Mouse (Mus musculus) MEL (cell line): Measurements from ENCODE around the gene Dclk1. TPM values are rescaled to one million over a fixed set of nuclear protein-coding genes. Genes with fewer than 3 reads are reported as not detected.

Experiments used
- DNase-seq: peaks from one replicate; pipeline ENCODE4 v3.0.0; 2011; ENCODE audit warnings: low read depth, low spot score
- H3K27ac ChIP-seq: 2 replicates; pipeline ENCODE4 v1.5.1; 2012; ENCODE audit warnings: low read depth, mild to moderate bottlenecking, control low read depth, low read length, moderate library complexity; ENCODE audit not compliant: control insufficient read depth
- H3K27me3 ChIP-seq, 2 experiments: fragments of 150-350 bp in 1 of 2; sonication (generic) in 1 of 2; 2 replicates each; pipeline ENCODE4 v1.6.1; 2012; ENCODE audit warnings: low read length in 2 of 2, mild to moderate bottlenecking in 2 of 2, improper control_type of control experiment in 1 of 2, moderate library complexity in 1 of 2; ENCODE audit not compliant: insufficient read depth in 2 of 2, control insufficient read depth in 1 of 2
- H3K36me3 ChIP-seq, 2 experiments: 2 replicates each; pipeline ENCODE4 v1.6.1; 2012 to 2014; ENCODE audit warnings: low read length in 2 of 2, improper control_type of control experiment in 1 of 2, inconsistent platforms in 1 of 2, mild to moderate bottlenecking in 1 of 2; ENCODE audit not compliant: insufficient read depth in 2 of 2, control insufficient read depth in 1 of 2
- H3K4me1 ChIP-seq, 2 experiments: fragments of 150-350 bp in 1 of 2; sonication (generic) in 1 of 2; 2 replicates each; pipeline ENCODE4 v1.6.1; 2012; ENCODE audit warnings: low read length in 2 of 2, improper control_type of control experiment in 1 of 2, mild to moderate bottlenecking in 1 of 2; ENCODE audit not compliant: insufficient read depth in 2 of 2, control insufficient read depth in 1 of 2
- H3K4me3 ChIP-seq, 2 experiments: fragments of 150-350 bp in 1 of 2; sonication (generic) in 1 of 2; 2 replicates each; pipeline ENCODE4 v1.5.1; 2012; ENCODE audit warnings: low read depth in 2 of 2, low read length in 2 of 2, mild to moderate bottlenecking in 2 of 2, moderate library complexity in 2 of 2, control low read depth in 1 of 2, improper control_type of control experiment in 1 of 2; ENCODE audit not compliant: control insufficient read depth in 1 of 2, insufficient read depth in 1 of 2
- H3K79me2 ChIP-seq: 2 replicates; pipeline ENCODE4 v1.6.1; 2012; ENCODE audit warnings: mild to moderate bottlenecking, low read length, moderate library complexity; ENCODE audit not compliant: control insufficient read depth, poor library complexity, insufficient read depth
- H3K9ac ChIP-seq: 2 replicates; pipeline ENCODE4 v1.6.1; 2012; ENCODE audit warnings: low read depth, mild to moderate bottlenecking, control low read depth, low read length, moderate library complexity; ENCODE audit not compliant: control insufficient read depth, poor library complexity, severe bottlenecking
- H3K9me3 ChIP-seq: fragments of 150-350 bp; sonication (generic); replicated peaks from 2 replicates; pipeline ENCODE4 v1.6.1; 2012; ENCODE audit warnings: mild to moderate bottlenecking, low read length, improper control_type of control experiment, moderate library complexity; ENCODE audit not compliant: insufficient read depth
- CTCF ChIP-seq, 3 experiments: IDR thresholded peaks in 2 of 3; conservative IDR thresholded peaks in 1 of 3; 2 replicates each; pipeline ENCODE4 v1.5.1; 2011 to 2012; ENCODE audit warnings: low read length in 3 of 3, low read depth in 2 of 3, mild to moderate bottlenecking in 2 of 3, improper control_type of control experiment in 1 of 3, inconsistent platforms in 1 of 3, mixed read lengths in 1 of 3, moderate library complexity in 1 of 3; ENCODE audit not compliant: control insufficient read depth in 1 of 3, insufficient read depth in 1 of 3, poor library complexity in 1 of 3, severe bottlenecking in 1 of 3
- E2F4 ChIP-seq: IDR thresholded peaks from 2 replicates; pipeline ENCODE4 v1.6.1; 2011; ENCODE audit warnings: low read depth, low read length, improper control_type of control experiment, borderline replicate concordance
- ELF1 ChIP-seq: IDR thresholded peaks from 2 replicates; pipeline ENCODE4 v1.6.1; 2014; ENCODE audit warnings: low read depth, mild to moderate bottlenecking, inconsistent platforms, low read length, improper control_type of control experiment, moderate library complexity
- JUND ChIP-seq: IDR thresholded peaks from 2 replicates; pipeline ENCODE4 v1.6.1; 2011; ENCODE audit warnings: low read depth, mild to moderate bottlenecking, improper control_type of control experiment, low read length
- KAT2A ChIP-seq: conservative IDR thresholded peaks from 2 replicates; pipeline ENCODE4 v1.6.1; 2012; ENCODE audit warnings: low read depth, low read length, improper control_type of control experiment, inconsistent platforms
- POLR2A ChIP-seq, 2 experiments: IDR thresholded peaks; 2 replicates each; pipeline ENCODE4 v1.6.1; 2011 to 2012; ENCODE audit warnings: low read length in 2 of 2, mild to moderate bottlenecking in 2 of 2, control low read depth in 1 of 2, improper control_type of control experiment in 1 of 2, low read depth in 1 of 2, moderate library complexity in 1 of 2; ENCODE audit not compliant: control insufficient read depth in 1 of 2, insufficient read depth in 1 of 2, poor library complexity in 1 of 2
- POLR2AphosphoS2 ChIP-seq: IDR thresholded peaks from 2 replicates; pipeline ENCODE4 v1.6.1; 2011; ENCODE audit warnings: low read length, improper control_type of control experiment
- RAD21 ChIP-seq: IDR thresholded peaks from 2 replicates; pipeline ENCODE4 v1.6.1; 2011; ENCODE audit warnings: mild to moderate bottlenecking, low read depth, low read length, improper control_type of control experiment
- SIN3A ChIP-seq: IDR thresholded peaks from 2 replicates; pipeline ENCODE4 v1.6.1; 2012; ENCODE audit warnings: low read length, improper control_type of control experiment, inconsistent platforms
- SMC3 ChIP-seq: IDR thresholded peaks from 2 replicates; pipeline ENCODE4 v1.6.1; 2011; ENCODE audit warnings: low read depth, low read length, improper control_type of control experiment
- TAL1 ChIP-seq: IDR thresholded peaks from 2 replicates; pipeline ENCODE4 v1.6.1; 2012; ENCODE audit warnings: mild to moderate bottlenecking, inconsistent platforms, low read length, moderate library complexity, mixed read lengths
- USF2 ChIP-seq, 2 experiments: IDR thresholded peaks; 2 replicates each; pipeline ENCODE4 v1.6.1; 2011 to 2012; ENCODE audit warnings: improper control_type of control experiment in 2 of 2, low read length in 2 of 2, borderline replicate concordance in 1 of 2, inconsistent platforms in 1 of 2, low read depth in 1 of 2, mild to moderate bottlenecking in 1 of 2; ENCODE audit not compliant: insufficient read depth in 1 of 2
- polyA plus RNA-seq, 2 experiments: library from polyadenylated mRNA; stranded (reverse) in 1 of 2; unstranded in 1 of 2; fragments of >175 nt in 1 of 2; fragments of >200 nt in 1 of 2; gene quantifications; 2 replicates each; pipeline versions ENCODE4 v1.2.1 to v1.2.4; 2012; ENCODE audit warnings: low replicate concordance in 2 of 2, low read depth in 1 of 2; ENCODE audit not compliant: insufficient read length in 2 of 2, insufficient read depth in 1 of 2, missing spikeins in 1 of 2
- total RNA-seq: library from RNA; depleted of rRNA; stranded (reverse); fragments of 300-350 nt; gene quantifications from 2 replicates; pipeline ENCODE4 v1.2.3, GENCODE M21; 2012

The Dclk1 gene
- total and polyA plus RNA-seq, 3 experiments = not detected

DNA sequence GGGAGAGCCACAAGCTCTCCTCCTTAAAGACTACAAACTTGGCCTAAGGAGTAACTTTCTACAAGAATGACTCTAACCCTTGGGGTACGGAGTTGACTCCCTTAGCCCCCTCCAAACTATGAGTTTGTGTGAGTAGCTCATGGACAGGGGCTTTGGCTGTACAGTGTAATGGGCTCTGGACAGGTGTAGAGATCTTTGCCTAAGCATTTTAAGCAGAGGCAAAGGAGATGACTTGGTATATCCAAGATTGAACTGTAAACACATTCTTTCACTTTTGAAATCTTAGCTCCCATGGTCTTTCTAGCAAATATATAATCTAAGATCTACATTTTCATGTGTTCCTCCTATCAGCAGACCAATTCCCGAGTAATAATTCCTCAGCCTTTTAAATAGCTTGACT is 229.9 kb downstream of the Dclk1 start, which contains the start of gene Gm21954:
Gene Gm21954, minus strand, starts transcription at position 101 of the 400 bp plus-strand sequence.
- Histone ChIP-seq H3K36me3 (no peaks in the 10 kb centered on the region), H3K27ac (no peak within 1 kb of the TSS), H3K79me2 (no peaks in the 10 kb centered on the region), H3K9me3 (no peaks in the 10 kb centered on the region), H3K4me3 (no peak within 1 kb of the TSS), H3K4me1 (no peaks in the 10 kb centered on the region), H3K9ac (no peak within 1 kb of the TSS), H3K27me3 (no peaks in the 10 kb centered on the region)
- TF ChIP-seq JUND = no peak
- no peak for DNase-seq

DNA sequence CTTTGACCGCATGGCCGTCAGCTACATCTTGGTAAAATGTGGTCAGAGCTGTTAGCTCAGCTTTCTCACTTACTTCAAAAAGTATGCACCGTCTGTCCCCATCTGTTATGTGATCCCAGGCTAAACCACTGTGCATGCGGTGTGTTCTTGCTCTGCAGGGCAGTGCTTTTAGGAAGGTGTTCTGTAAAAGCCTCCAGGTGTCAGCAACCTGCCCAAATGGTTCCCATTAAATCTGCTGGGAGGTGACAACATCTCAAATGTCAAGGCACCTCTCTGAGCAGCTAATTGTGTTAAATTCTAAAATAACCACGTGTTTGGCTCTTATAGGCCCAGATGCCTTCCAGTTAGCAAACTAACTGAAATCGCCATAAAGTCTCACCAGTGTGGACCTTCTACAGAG is 231.0 kb downstream of the Dclk1 start:
- Histone ChIP-seq H3K27ac (no peak overlapping the region), H3K27me3 (no peaks in the 10 kb centered on the region), H3K36me3 (no peaks in the 10 kb centered on the region), H3K4me1 (no peaks in the 10 kb centered on the region), H3K4me3 (no peak overlapping the region), H3K9ac (no peak overlapping the region), H3K9me3 (no peaks in the 10 kb centered on the region), H3K79me2 (no peaks in the 10 kb centered on the region)
- DNase-seq = no peak
- TF ChIP-seq RAD21 (no peak), ELF1 (no peak), CTCF (IDR thresholded peaks at IDR 0.05 in 2 of 3, conservative IDR thresholded peaks at IDR 0.05 in 1 of 3; ENCODE audit: control insufficient read depth in 1 of 3, insufficient read depth in 1 of 3, low read depth in 2 of 3, low read length in 3 of 3, poor library complexity in 1 of 3, severe bottlenecking in 1 of 3) (no peak), SIN3A (no peak)

GRCm38 (mm10) chr3:55476694-55477093 is 234.5 kb downstream of the Dclk1 start:
- no peaks in the 10 kb centered on the region for H3K36me3 ChIP-seq
- H3K9me3 ChIP-seq = no peaks in the 10 kb centered on the region
- no peak for DNase-seq
- no peaks in the 10 kb centered on the region for H3K27me3 ChIP-seq
- H3K4me3 ChIP-seq = no peak overlapping the region
- H3K9ac ChIP-seq = no peak overlapping the region
- H3K27ac ChIP-seq = no peak overlapping the region
- no peaks in the 10 kb centered on the region for H3K79me2 ChIP-seq
- TF ChIP-seq KAT2A (no peak), USF2 (IDR thresholded peaks at IDR 0.05; ENCODE audit: borderline replicate concordance in 1 of 2, insufficient read depth in 1 of 2, low read depth in 1 of 2, low read length in 2 of 2) (no peak), E2F4 (no peak), POLR2AphosphoS2 (no peak), TAL1 (no peak), POLR2A (IDR thresholded peaks at IDR 0.05; ENCODE audit: control insufficient read depth in 1 of 2, insufficient read depth in 1 of 2, low read depth in 1 of 2, low read length in 2 of 2, poor library complexity in 1 of 2) (no peak), SMC3 (no peak)
- H3K4me1 ChIP-seq = no peaks in the 10 kb centered on the region
